Mouse (Mus musculus): ENCODE data around the gene Mettl7b. TPM values are rescaled to one million over a fixed set of nuclear protein-coding genes. Genes with fewer than 3 reads are reported as not detected.

Gene Mettl7b
- polyA plus RNA-seq, 1 experiment from 2014 or later: not detected

GRCm38 (mm10) chr10:128945675-128946074, 15.1 kb downstream of the Mettl7b start:
- Histone ChIP-seq H3K36me3 (replicated peaks) (no peaks in the 10 kb centered on the region), H3K9me3 (replicated peaks) (no peaks in the 10 kb centered on the region), H3K4me2 (no peak overlapping the region), H3K27ac (replicated peaks) (no peak overlapping the region), H3K4me3 (replicated peaks) (no peak overlapping the region), H3K27me3 (peaks cover 67% of the 10 kb centered on the region), H3K9ac (no peak overlapping the region), H3K4me1 (replicated peaks) (no peaks in the 10 kb centered on the region)
- 19% methylated on average over 3 of the region's 3 CpGs for WGBS (ENCODE audit: insufficient replicate concordance)
- no peak for ATAC-seq (ENCODE audit: insufficient read depth)

GRCm38 (mm10) chr10:128940475-128941061, 20.2 kb downstream of the Mettl7b start:
- Histone ChIP-seq H3K4me1 (replicated peaks) (no peaks in the 10 kb centered on the region), H3K9me3 (replicated peaks) (no peaks in the 10 kb centered on the region), H3K36me3 (replicated peaks) (no peaks in the 10 kb centered on the region), H3K9ac (no peak overlapping the region), H3K27ac (replicated peaks) (no peak overlapping the region), H3K4me3 (replicated peaks) (no peak overlapping the region), H3K27me3 (peaks cover 65% of the 10 kb centered on the region), H3K4me2 (no peak overlapping the region)
- 56% methylated on average over 10 of the region's 10 CpGs for whole genome bisulfite sequencing (ENCODE audit: insufficient replicate concordance)
- ATAC-seq (ENCODE audit: insufficient read depth): no peak

- peaks cover under 1% of the 10 kb centered on the region; the same call in 1 of the 2 replicates for H3K4me1 ChIP-seq (replicated peaks)
- no peaks in the 10 kb centered on the region for H3K9me3 ChIP-seq (replicated peaks)
- no peaks in the 10 kb centered on the region for H3K36me3 ChIP-seq (replicated peaks)
- H3K27ac ChIP-seq (replicated peaks): no peak overlapping the region
- ATAC-seq (ENCODE audit: insufficient read depth): 0 out of 2 replicates have a peak, but pooled peaks have one; percentile 14
- H3K27me3 ChIP-seq: peaks cover 69% of the 10 kb centered on the region
- H3K9ac ChIP-seq: no peak overlapping the region
- 49% methylated on average over 5 of the region's 5 CpGs for WGBS (ENCODE audit: insufficient replicate concordance)
- no peak overlapping the region for H3K4me3 ChIP-seq (replicated peaks)
- H3K4me2 ChIP-seq: no peak overlapping the region
These were observed 21.8 kb downstream of the Mettl7b start for GRCm38 (mm10) chr10:128938974-128939373.

GRCm38 (mm10) chr10:128938457-128938856, 22.3 kb downstream of the Mettl7b start:
- Histone ChIP-seq H3K9ac (no peak overlapping the region), H3K4me2 (no peak overlapping the region), H3K9me3 (replicated peaks) (no peaks in the 10 kb centered on the region), H3K27me3 (peaks cover 69% of the 10 kb centered on the region), H3K4me1 (replicated peaks) (peaks cover 6% of the 10 kb centered on the region; the same call in 1 of the 2 replicates), H3K4me3 (replicated peaks) (no peak overlapping the region), H3K27ac (replicated peaks) (no peak overlapping the region), H3K36me3 (replicated peaks) (no peaks in the 10 kb centered on the region)
- WGBS (ENCODE audit: insufficient replicate concordance): 69% methylated on average over 9 of the region's 9 CpGs
- no peak for ATAC-seq (ENCODE audit: insufficient read depth)

- H3K9me3 ChIP-seq (replicated peaks): no peaks in the 10 kb centered on the region
- H3K36me3 ChIP-seq (replicated peaks): no peaks in the 10 kb centered on the region
- peaks cover 8% of the 10 kb centered on the region; the same call in 1 of the 2 replicates for H3K4me1 ChIP-seq (replicated peaks)
- WGBS (ENCODE audit: insufficient replicate concordance): 61% methylated on average over 12 of the region's 12 CpGs
- H3K27me3 ChIP-seq: peaks cover 71% of the 10 kb centered on the region
- H3K4me3 ChIP-seq (replicated peaks): no peak overlapping the region
- no peak overlapping the region for H3K4me2 ChIP-seq
- H3K9ac ChIP-seq: no peak overlapping the region
- no peak overlapping the region for H3K27ac ChIP-seq (replicated peaks)
- no peak for ATAC-seq (ENCODE audit: insufficient read depth)
These were observed 22.9 kb downstream of the Mettl7b start for GRCm38 (mm10) chr10:128937756-128938390.

GRCm38 (mm10) chr10:128935826-128936440, 24.9 kb downstream of the Mettl7b start:
- Histone ChIP-seq H3K4me2 (no peak overlapping the region), H3K9me3 (replicated peaks) (no peaks in the 10 kb centered on the region), H3K4me3 (replicated peaks) (no peak overlapping the region), H3K27me3 (peaks cover 74% of the 10 kb centered on the region), H3K27ac (replicated peaks) (no peak overlapping the region), H3K36me3 (replicated peaks) (no peaks in the 10 kb centered on the region), H3K9ac (no peak overlapping the region), H3K4me1 (replicated peaks) (peaks cover 8% of the 10 kb centered on the region; the same call in 1 of the 2 replicates)
- 57% methylated on average over 8 of the region's 8 CpGs for WGBS (ENCODE audit: insufficient replicate concordance)
- no peak for ATAC-seq (ENCODE audit: insufficient read depth)

- Histone ChIP-seq H3K9ac (no peak overlapping the region), H3K9me3 (replicated peaks) (no peaks in the 10 kb centered on the region), H3K4me2 (no peak overlapping the region), H3K4me1 (replicated peaks) (peaks cover 8% of the 10 kb centered on the region; the same call in 1 of the 2 replicates), H3K27ac (replicated peaks) (no peak overlapping the region), H3K27me3 (peaks cover 78% of the 10 kb centered on the region), H3K36me3 (replicated peaks) (no peaks in the 10 kb centered on the region), H3K4me3 (replicated peaks) (no peak overlapping the region)
- ATAC-seq (ENCODE audit: insufficient read depth): no peak
- 54% methylated on average over 7 of the region's 7 CpGs for WGBS (ENCODE audit: insufficient replicate concordance)
These were observed 25.6 kb downstream of the Mettl7b start for GRCm38 (mm10) chr10:128934997-128935787.

GRCm38 (mm10) chr10:128933976-128934721, 26.6 kb downstream of the Mettl7b start:
- Histone ChIP-seq H3K4me3 (replicated peaks) (peak overlapping the region; percentile 28), H3K36me3 (replicated peaks) (no peaks in the 10 kb centered on the region), H3K4me1 (replicated peaks) (peaks cover 8% of the 10 kb centered on the region; the same call in 1 of the 2 replicates), H3K27me3 (peaks cover 87% of the 10 kb centered on the region), H3K9ac (no peak overlapping the region), H3K4me2 (peak overlapping the region; percentile 52), H3K9me3 (replicated peaks) (no peaks in the 10 kb centered on the region), H3K27ac (replicated peaks) (no peak overlapping the region)
- 4% methylated on average over 21 of the region's 21 CpGs for WGBS (ENCODE audit: insufficient replicate concordance)
- ATAC-seq (ENCODE audit: insufficient read depth): no peak

- Histone ChIP-seq H3K27ac (replicated peaks) (no peak within 1 kb of the TSS), H3K4me3 (replicated peaks) (peak within 1 kb of the TSS; percentile 28), H3K4me1 (replicated peaks) (peaks cover 8% of the 10 kb centered on the region; the same call in 1 of the 2 replicates), H3K36me3 (replicated peaks) (no peaks in the 10 kb centered on the region), H3K4me2 (peak within 1 kb of the TSS; percentile 52), H3K9ac (no peak within 1 kb of the TSS), H3K9me3 (replicated peaks) (no peaks in the 10 kb centered on the region), H3K27me3 (peaks cover 92% of the 10 kb centered on the region)
- under 1% methylated on average over 26 of the region's 26 CpGs for WGBS (ENCODE audit: insufficient replicate concordance)
- no peak for ATAC-seq (ENCODE audit: insufficient read depth)
These were observed 27.2 kb downstream of the Mettl7b start, which contains the start of gene Itga7 for GRCm38 (mm10) chr10:128933574-128933973. TSS of gene Itga7 (plus strand) at chr10:128933818.

- Histone ChIP-seq H3K9me3 (replicated peaks) (no peaks in the 10 kb centered on the region), H3K4me2 (no peak overlapping the region), H3K36me3 (replicated peaks) (no peaks in the 10 kb centered on the region), H3K27ac (replicated peaks) (no peak overlapping the region), H3K4me3 (replicated peaks) (no peak overlapping the region), H3K9ac (no peak overlapping the region), H3K27me3 (peaks cover 95% of the 10 kb centered on the region), H3K4me1 (replicated peaks) (peaks cover 8% of the 10 kb centered on the region; the same call in 1 of the 2 replicates)
- no peak for ATAC-seq (ENCODE audit: insufficient read depth)
- WGBS (ENCODE audit: insufficient replicate concordance): 50% methylated on average over 2 of the region's 2 CpGs
These were observed 29.3 kb downstream of the Mettl7b start for GRCm38 (mm10) chr10:128931441-128931840.

Data from liver, embryonic 15.5 days (tissue).